Mouse (Mus musculus): ENCODE data around the gene Sufu.

Sufu gene

DNA sequence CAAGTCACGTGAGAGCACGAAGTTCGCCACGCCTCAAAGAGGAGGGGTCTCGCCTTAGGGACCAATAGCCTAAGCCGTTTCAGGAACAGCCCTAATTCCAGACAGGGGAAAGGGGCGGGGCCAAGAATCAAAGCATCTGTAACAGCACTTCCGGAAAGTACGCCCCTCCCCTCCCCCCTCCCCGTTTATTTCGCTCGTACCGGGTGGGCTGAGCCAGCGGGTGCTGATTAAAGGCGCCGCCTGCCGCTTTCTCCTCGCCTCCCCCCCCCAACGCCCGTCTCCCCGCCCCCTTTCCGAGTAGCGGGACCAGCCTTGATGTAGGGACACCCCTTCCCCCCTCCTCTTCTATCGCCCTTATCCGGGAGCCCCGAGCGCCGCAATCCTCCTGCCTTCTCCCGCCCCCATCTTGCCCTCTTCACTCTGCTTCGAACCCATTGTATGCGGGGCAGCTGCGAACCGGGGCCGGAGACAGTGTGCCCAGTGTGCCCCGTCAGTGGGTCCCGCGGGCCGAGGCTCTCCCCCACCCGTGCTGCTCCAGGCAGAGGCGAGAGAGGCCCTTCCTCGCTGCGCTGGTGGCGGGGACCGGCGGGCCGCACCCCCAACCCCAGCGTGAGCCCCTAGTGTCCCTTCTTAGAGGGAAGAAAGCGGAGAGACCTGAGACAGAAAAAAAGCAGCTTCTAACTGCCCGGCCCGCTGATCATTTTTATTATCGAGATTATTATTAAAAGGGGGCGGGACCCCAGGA is 103.3 kb downstream of the Sufu start:
- peak; percentile 100 for DNase-seq (ENCODE audit: low read depth)

DNA sequence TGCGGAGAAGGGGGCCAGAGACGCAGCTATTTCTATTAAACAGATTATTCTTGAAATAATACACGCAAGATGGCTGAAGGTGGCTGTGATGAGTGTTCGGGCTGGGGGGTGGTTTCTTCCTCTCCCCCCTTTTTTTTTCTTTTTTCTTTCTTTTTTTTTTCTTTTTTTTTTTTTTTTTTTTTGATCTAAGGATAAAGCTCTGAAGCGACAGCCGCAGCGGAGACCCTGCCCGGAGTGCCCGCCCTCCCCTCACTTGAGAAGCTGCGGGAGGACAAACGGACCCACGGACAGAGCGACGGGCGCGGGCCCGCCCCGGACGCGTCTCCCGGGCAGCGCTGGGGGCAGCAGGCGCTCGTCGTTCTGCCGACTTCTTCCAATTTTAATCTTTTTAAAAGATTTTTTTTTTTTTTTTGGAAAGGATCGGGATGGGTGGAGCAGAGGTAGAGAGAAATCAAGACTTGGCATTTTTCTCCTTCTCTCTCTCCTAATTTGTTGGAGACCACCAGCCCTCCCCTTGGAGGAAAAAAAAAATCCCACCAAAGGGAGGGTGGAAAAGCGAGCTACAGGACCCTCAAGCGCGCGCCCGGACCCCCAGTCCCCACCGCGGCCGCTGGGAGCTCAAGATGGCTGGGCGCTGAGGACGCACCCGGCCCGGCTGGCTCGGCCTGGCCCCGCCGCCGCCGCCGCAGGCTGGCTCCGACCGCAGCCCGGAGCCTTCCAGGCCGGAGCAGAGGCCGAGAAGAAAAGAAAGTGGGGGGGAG is 104.1 kb downstream of the Sufu start:
- no peak for DNase-seq (ENCODE audit: low read depth)

DNA sequence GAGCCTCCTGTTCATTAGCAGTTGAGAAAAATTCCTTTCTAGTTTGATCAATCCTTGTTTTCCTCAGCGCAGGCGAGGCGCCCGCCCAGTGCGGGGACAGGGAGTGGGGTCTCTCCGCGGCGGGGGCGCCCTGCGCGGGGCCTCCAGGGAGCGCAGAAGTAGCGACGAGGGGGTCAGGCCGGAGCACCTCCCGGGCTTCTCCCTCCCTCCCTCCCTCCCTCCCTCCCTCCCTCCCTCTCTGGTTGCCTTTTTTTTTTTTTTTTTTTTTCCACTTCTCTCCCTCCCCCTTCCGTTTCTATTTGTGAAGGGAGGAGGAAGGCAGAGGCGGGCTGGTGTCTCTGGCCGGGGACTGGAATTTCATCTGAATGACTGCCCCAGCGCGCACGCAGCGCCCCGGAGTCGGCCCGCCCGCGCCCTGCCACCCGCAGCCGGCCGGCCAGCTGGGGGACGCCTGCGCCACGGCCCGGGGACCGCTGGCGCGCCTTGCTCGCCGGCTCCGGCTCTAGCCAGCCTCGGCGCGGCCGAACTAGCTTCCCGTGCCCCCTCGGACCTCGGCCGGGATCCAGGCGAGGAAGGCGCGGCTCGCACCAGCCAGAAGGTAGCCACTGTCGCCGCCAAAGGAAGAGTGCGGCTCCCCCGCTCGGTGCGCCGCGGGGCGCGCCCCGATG is 104.8 kb downstream of the Sufu start, which contains the start of gene Trim8:
Gene Trim8 (plus strand): TSS at position 302 of the 668 bp plus-strand sequence.
- DNase-seq (ENCODE audit: low read depth): peak; percentile 91

DNA sequence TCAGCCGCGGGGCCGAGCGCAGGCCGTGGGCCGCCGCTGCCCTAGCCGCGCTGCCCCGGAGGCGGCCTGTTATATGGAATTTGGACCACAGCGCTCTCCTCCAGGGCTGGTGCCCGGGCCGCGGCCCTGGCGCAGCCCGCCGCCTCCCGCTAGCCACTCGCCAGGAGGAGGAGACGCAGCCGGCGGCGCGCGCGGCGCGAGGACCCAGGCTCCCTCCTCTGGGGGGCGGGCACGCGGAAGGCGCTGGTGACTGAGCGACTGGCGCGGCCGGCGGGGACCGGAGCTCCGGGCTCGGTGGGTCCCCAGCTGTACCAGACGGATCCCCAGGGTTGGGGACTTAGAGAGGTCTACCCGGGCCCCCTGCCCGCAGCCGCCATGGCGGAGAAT is 105.4 kb downstream of the Sufu start:
- DNase-seq (ENCODE audit: low read depth): peak; percentile 52

DNA sequence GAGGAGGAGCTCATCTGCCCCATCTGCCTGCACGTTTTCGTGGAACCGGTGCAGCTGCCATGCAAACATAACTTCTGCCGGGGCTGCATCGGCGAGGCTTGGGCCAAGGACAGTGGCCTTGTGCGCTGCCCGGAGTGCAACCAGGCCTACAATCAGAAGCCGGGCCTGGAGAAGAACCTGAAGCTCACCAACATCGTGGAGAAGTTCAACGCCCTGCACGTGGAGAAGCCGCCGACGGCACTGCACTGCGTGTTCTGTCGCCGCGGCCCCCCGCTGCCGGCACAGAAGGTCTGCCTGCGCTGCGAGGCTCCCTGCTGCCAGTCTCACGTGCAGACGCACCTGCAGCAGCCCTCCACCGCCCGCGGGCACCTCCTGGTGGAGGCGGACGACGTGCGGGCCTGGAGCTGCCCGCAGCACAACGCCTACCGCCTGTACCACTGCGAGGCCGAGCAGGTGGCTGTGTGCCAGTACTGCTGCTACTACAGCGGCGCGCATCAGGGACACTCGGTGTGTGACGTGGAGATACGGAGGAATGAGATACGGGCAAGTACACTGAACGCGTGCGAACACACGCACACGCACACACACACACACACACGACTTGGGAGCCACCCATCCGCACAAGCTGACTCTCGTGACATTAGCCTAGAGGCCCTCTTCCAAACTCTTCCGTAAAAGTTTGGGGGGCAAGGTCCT is 105.9 kb downstream of the Sufu start:
- peak; percentile 80 for DNase-seq (ENCODE audit: low read depth)

DNA sequence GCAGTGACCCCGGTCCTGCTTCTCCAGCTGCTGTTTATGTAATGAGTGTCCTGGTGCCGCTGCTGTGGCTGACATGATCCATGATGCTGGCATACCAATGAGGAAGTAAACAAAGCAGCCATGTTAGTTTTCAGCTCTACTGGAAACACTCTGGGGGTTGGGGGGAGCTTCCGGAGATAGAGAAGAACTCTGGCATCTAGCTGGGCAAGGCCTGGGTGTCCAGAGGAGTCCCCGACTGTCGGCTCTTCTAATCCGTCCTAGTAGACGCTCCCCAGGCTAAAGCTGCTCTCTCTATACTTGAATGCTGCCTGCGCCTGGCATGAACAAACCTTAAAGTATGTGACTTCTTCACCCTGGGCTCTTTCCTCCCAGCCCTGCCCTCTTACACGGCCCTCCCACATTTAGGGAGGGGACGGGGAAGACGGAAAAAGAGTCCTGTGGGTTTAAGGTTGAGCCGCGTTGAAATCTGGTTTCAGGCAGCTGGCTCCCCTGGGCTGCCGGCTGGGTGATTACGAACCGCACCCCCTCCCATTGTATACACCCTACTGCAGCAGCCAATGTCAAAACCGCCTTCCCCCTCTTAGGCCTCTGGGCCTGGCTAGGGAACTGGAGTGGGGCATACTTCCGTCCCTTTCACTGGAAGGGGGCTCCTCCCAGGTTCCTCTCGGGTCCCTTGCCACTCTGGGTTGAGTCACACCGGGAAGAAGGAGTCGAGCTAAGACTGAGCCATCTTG is 106.8 kb downstream of the Sufu start:
- peak; percentile 93 for DNase-seq (ENCODE audit: low read depth)

DNA sequence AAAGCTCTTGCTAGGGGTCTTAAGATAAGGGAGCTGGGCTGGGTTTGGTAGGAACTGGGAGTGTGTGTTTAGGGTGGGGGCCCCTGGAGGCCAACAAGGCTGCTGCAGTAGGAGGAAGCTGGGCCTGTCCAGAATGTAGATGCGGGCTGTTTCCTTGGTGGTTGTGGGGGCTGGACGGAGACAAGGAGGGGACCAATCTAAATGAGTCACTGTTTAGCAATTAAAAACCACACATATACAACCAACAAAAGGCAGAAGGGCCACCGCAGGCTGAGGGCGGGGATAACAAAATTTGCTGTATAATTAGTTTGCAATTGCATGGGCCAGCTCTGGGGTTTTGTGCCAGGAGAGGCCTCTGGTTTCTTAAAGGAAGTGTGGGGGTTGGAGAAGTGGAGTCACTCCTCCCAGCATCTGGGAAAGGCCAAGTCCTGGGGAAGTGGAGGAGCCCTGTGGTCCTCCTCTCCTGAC is 107.4 kb downstream of the Sufu start:
- DNase-seq (ENCODE audit: low read depth): peak; percentile 92

DNA sequence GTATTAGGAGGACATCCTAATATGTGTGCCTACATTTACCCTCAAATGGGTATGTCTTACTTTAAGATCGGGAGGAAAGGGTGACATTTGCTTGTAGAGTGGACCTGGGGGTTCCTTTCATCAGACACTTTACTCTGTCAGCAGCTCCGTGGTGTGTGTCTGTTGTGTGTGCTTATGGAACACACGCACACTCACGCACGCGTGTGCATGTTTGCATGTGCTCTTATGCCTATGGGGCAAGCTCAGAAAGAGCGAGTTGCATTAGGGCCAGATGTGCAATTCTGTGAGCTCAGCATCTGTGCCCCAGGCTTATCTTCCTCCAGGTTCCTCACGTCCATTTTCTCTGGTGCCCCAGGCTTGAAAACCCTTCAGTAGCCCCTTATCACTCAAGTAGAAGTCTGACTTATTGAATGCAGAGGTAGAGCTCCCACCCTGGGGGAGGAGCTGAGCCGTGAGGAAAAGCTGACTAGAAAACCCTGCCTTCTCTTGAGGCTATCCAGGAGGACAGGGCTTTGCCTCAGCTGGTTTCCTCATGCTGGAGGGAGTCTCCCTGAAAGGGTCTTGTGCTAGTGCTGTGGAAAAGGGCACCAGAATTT is 108.2 kb downstream of the Sufu start:
- no peak for DNase-seq (ENCODE audit: low read depth)

DNA sequence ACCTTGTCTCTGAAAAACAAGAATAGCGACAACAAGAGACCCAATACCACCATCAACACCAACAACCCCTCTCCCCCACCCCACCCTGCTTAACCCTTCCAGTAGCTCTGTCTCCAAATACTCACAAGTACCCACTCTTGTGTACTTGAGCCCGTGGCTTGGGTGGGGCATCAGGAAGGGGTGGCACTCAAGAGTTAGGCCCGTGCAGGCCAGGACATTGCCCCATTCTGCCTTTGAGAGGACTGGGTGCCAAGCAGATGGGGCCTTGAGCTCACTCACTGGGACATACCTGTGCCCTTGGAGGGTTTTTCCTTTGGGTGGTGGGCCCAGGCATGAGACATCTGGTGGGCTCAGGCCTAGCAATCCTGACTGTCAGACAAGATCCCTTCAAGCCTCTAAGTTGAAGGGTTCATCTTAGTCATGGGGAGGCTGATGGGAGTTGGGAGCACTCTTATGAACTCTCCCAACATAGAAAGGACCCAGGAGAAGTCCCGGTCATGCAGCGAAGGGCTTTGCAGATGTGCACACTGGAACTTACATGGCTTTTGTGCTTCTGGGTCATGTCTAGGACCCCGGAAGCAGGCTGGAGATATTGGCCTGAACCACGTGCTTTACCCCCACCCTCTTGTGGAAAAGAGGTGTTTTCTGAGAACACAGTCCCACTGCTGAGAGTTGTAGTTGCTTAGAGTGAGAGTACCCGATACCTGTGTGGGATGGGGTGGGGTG is 109.1 kb downstream of the Sufu start:
- no peak for DNase-seq (ENCODE audit: low read depth)

DNA sequence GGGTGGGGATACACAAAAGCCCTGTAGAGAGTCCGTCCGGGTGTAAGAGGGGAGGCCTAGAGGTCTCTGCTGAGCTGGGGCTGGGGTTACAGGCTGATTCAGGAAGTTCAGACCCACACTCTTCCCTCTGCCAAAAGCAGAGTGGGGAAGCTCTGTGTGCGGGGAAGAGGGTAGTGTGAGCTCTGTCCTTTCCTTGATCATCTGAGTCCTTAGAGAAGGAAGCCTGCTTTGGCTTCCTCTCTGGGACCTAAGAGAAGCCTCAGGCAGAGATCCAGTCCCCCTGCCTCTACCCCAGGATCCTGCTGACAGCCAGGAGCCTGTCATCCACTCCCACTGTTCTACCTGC is 109.6 kb downstream of the Sufu start:
- no peak for DNase-seq (ENCODE audit: low read depth)

DNA sequence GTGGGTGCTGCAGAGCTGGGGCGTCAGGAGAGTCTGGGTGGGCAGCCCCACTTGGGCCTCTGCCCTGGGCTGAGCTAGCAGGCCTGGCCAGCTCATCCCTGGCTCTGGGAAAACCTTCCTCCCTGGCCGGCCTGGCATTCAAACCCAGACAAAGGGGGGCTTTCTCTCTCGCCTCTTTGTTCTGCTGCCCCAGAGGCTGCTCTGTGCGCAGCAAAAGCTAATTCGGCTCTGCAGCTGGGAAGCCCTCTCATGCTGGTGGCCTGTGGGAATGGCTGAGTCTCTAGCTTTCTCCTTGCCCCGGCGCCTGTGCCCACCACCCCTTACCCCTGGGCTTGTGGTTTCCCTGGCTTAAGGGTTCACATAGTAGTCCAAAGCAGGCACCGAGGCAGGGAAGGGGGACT is 110.5 kb downstream of the Sufu start:
- DNase-seq (ENCODE audit: low read depth): no peak

DNA sequence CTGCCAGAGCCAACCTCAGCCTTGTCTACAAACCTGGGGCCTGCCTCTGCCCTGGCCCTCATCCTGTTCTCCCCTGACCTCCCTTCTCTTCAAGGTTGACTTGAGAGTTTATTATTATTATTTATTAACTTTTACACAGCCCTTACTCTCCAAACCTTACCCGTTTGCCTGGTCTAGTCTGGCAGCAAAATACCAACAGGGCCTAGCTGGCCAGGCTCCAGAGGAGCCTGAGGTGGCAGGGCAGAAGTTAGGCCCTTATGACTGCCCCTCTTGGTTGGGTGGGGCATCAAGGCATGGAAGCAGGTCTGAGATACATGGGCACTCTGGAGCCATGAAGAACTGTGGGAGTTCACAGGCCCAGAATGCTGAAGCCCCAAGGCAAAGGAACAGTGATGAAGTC is 111.1 kb downstream of the Sufu start:
- no peak for DNase-seq (ENCODE audit: low read depth)

DNA sequence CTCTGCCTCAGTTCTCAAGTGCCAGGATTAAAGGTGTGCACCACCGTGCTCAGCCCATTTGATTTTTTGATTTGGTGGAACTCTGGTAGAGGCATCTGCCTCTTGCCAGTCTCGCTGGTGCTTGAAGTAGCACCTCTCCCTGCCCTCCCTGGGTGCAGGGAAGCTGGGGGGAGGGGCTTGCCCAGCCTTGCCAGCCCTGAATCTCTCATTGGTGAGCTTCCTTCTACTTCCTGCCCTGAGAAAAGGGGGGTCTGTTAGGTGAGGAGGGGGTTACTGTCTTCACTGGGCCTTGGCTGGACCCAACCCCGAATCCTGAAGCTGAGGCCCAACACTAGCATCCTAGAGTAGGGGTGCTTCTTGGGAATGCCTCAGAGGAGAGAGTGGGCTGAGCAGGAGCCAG is 112.0 kb downstream of the Sufu start:
- no peak for DNase-seq (ENCODE audit: low read depth)

DNA sequence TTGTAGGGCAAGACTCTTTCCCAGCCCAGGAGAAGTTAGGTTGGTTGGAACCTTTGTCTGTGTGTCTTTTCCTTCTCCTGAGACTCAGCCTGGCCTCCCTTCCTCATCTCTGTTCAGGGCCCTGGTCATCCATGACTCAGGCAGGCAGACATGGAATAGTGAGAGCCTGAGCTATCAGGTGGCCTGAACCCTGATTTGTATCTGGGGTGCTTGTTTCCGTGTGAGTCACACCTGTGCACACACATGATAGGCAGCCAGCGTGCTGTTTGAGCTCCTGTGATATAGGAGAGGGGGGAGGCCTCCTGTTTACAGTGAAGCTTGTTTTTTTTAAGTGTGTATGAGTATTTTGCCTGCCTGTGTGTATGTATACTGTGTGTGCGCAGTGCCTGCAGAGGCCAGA is 112.5 kb downstream of the Sufu start:
- peak; percentile 44 for DNase-seq (ENCODE audit: low read depth)

DNA sequence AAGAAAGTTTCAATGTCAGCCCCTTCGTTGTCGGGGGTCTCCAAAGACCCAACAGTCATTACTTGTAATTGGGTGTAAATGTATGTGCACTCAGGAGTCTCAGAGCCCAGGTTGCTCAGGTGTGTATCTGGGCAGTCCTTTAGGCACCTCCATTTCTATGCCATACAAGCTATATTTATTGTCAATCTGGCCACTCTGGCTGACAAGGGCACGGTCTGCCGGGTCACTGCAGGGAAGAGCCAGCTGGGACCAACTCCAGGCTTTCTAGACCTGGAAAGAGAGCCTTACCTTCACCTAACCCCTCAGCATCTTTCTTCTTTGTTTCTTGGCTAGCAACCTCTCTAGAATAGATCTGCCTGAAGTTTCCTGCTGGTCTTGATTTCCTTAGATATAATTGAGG is 113.0 kb downstream of the Sufu start:
- no peak for DNase-seq (ENCODE audit: low read depth)

DNA sequence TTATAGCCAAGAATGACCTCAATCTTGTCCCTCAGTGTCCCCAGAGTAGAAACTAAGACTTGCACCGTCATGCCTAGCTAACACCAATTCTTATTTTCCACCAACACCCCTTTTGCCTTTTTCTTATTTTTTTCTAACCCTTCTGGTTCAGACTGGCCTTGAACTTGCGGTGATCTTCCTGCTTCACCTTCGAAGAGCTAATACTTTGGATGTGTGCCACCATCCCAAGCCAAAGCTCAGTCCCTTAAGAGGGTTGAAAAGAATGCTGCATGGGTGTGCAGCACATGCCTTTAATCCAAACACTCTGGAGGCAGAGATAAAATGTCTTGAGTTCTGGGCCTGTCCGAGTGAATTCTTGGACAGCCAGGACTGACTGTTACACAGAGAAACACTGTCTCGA is 113.7 kb downstream of the Sufu start:
- DNase-seq (ENCODE audit: low read depth): peak; percentile 60

DNA sequence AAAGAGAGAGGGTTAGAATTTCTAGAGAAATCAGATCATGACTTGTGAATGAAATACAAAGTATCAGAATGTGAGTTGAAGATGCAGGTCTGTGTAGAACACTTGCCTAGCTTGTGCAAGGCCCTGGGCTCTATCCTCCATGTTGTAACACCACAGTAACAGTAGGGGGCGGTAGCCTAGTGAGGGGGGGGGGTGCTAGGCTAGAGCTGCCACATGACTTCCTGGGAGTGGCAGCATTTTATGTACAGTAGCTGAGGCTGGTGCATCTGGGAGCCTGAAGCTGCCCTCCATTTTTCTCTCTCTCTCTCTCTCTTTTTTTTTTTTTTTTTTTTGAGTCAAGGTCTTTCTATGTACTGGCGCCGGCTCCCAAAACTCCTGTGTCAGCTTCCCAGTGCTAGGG is 114.1 kb downstream of the Sufu start:
- DNase-seq (ENCODE audit: low read depth): peak; percentile 72

DNA sequence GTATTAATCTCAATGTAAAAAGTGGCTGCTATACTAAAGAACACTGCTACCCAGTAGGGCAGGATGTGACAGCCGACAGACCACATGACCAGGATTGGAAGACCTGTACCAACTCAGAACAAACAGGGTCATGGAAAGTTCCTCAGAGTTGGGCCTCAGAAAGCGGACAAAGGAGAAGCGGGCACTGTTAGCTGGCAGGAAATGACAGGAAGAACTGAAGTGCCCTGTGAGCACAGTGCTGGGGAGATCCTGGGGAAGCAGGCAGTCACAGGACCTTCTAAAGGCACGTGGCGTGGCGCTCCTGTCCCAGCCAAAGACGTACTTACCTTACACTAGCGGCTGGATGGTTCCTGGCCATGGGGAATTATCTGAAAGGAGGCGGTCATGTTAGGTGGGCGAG is 114.6 kb downstream of the Sufu start:
- peak; percentile 72 for DNase-seq (ENCODE audit: low read depth)

DNA sequence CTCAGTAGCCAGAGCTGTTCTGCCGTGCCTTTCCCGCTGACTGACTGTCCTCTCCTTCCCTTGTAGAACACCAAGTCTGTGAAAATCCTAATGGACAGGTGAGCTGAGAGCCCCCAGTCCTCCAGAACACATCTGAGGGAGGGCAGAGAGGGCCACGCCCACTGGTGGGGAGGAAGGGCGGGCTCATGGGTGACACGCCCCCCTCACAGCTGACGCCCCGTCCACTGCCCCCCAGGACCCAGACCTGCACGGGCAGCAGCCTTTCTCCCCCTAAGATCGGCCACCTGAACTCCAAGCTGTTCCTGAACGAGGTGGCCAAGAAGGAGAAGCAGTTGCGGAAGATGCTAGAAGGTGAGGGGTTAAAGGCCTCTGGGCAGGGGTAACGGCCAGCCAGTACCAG is 117.7 kb downstream of the Sufu start:
- DNase-seq (ENCODE audit: low read depth): no peak

DNA sequence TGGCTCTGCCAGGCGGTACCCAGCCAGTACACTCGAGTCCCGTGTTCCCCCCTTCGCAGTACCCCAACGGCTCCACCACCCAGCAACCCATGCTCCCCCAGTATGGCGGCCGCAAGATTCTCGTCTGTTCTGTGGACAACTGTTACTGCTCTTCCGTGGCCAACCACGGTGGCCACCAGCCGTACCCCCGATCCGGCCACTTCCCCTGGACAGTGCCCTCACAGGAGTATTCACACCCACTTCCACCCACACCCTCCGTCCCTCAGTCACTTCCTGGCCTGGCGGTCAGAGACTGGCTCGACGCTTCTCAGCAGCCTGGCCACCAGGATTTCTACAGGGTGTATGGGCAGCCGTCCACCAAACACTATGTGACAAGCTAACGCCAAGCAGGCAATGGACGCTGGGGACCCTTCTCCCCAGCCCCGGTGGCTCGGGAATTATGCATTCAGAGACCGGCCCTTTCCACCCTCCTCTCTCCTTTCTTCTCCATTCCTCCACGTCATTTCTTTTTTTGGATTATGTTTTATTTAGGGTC is 118.7 kb downstream of the Sufu start:
- DNase-seq (ENCODE audit: low read depth): peak; percentile 70

Data from 416B (cell line).